Mouse (Mus musculus) layer of hippocampus, postnatal 36 days (tissue): ENCODE measurements at regions not wholly inside any gene's neighbourhood (a gene's known extent, or its start where the extent isn't known, plus 50 kb on each side); places are given as distances from the start of the nearest gene placed in this dataset.

Experiments used
- DNase-seq, 2 experiments: peaks; one replicate each; pipeline ENCODE4 v3.0.0; 2022

GRCm38 (mm10) chrX:51294797-51295506, 88.6 kb upstream of the Mbnl3 start:
- DNase-seq = no peak

GRCm38 (mm10) chrX:51292310-51292709, 86.0 kb upstream of the Mbnl3 start:
- DNase-seq = no peak

GRCm38 (mm10) chrX:51278270-51278669, 71.9 kb upstream of the Mbnl3 start:
- peak in 1 of 2 experiments; percentile 1 for DNase-seq

DNA sequence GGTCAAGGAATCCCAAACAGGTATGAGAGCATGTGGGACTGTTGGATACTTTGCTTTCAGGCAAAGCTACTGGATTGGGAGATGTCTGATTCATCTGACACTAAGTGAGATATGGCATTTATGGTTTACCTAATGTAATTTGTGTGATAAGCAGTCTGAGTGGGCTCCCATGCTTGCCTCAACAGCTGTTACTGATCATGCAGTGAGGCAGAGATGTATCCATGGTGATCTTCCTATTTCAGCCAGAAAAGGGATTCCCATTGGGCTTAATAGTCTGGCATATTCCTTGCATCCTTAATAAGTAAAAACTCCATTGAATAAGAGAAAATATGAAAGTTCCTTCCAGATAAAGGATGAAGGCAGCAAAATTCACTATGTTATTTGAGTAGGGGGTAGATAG, 58.4 kb upstream of the Mbnl3 start:
- DNase-seq = no peak
